8 mouse cellular contexts compared by ENCODE assay signal in genomic region chr1:138983465-138983864, GRCm38 (mm10). TPM values are rescaled to one million over a fixed set of nuclear protein-coding genes. Genes with fewer than 3 reads are reported as not detected.
DNase-seq lines count a peak whose midpoint lies in the region; TF ChIP-seq lines count a peak whose summit lies in the region.
"Had no signal": no experiment of that assay in that cellular context is flagged by ENCODE, and none has a peak within 500 bp of the region (broad histone marks: within the 10 kb centered on the region; RNA-seq: fewer than 3 reads in every experiment).

No protein-coding gene starts in this region.

- peak; percentile 13 to 30 for DNase-seq in kidney, postnatal 4 days
- DNase-seq in kidney, adult 8-10 months: no peak
- DNase-seq in layer of hippocampus, adult 18-20 months (ENCODE audit: low spot score in 2 of 2): peak; percentile 82 to 91
- peak; percentile 77 to 78 for DNase-seq in right cerebral cortex, postnatal 10 days (ENCODE audit: low spot score in 2 of 2)
- no peak for DNase-seq in kidney, adult 2 months
- DNase-seq in gastrocnemius, adult 18-20 months (ENCODE audit: low spot score): no peak

- TF ChIP-seq CTCF in kidney, adult 2 months (conservative IDR thresholded peaks at IDR 0.05; ENCODE audit: insufficient read depth, insufficient read length, low read depth, low read length): no peak

- H3K4me3 ChIP-seq in brown adipose tissue, adult 24 weeks (ENCODE audit: insufficient read depth, low read depth, low read length): peak overlapping the region; percentile 12; the same call in 1 of the 2 replicates
- H3K4me3 ChIP-seq in kidney, adult 2 months (ENCODE audit: insufficient read depth, low read depth, low read length): no peak overlapping the region

- 51% methylated on average over 6 of the region's 6 CpGs for WGBS in kidney, adult 2 months

- H3K27ac ChIP-seq in brown adipose tissue, adult 24 weeks (replicated peaks; ENCODE audit: low read depth, low read length): no peak overlapping the region
- H3K27ac ChIP-seq in kidney, adult 2 months (ENCODE audit: insufficient read depth, low read depth, low read length): no peak overlapping the region

- H3K27me3 ChIP-seq in kidney, adult 2 months (replicated peaks; ENCODE audit: control insufficient read depth, insufficient read depth, low read length): no peaks in the 10 kb centered on the region
- H3K27me3 ChIP-seq: Patski had no signal

- no peaks in the 10 kb centered on the region for H3K36me3 ChIP-seq in kidney, adult 2 months (ENCODE audit: control insufficient read depth, insufficient read depth, low read length)

- peaks cover 15% of the 10 kb centered on the region for H3K4me1 ChIP-seq in brown adipose tissue, adult 24 weeks (ENCODE audit: control insufficient read depth, insufficient read depth, insufficient read length, low read length)
- H3K4me1 ChIP-seq in kidney, adult 2 months (ENCODE audit: control insufficient read depth, insufficient read depth, low read length): no peaks in the 10 kb centered on the region; the same call in 1 of the 2 replicates

- TF ChIP-seq POLR2A in kidney, adult 2 months (IDR thresholded peaks at IDR 0.05; ENCODE audit: low read depth, low read length): no peak

RNA-seq across cellular contexts. Expression of gene Dennd1b, which starts 20.2 kb away (rescaled TPM):
- polyA plus RNA-seq in brown adipose tissue, adult 24 weeks (2012; ENCODE audit: insufficient read depth, insufficient read length, missing spikeins): 2.8 and 4.2 TPM in 2 replicates
- 10 to 100 TPM; 53.1 to 59.4 TPM for total RNA-seq in layer of hippocampus, adult 18-20 months (2021)
- 6.1 and 7.4 TPM in 2 replicates for polyA plus RNA-seq in kidney, adult 2 months (2012; rRNA removed)
- 10 to 100 TPM; 18.7 to 21.5 TPM for total RNA-seq in gastrocnemius, adult 18-20 months (2021)

Comparison
In these comparisons a context has a peak if more than half of its experiments do, and no peak if none do; other contexts are left out.
1. DNase-seq: peak in kidney, postnatal 4 days (2 of 2), layer of hippocampus, adult 18-20 months (2 of 2) and right cerebral cortex, postnatal 10 days (2 of 2); none in kidney, adult 8-10 months (0 of 2), kidney, adult 2 months (single experiment) and gastrocnemius, adult 18-20 months (single experiment).